Mouse (Mus musculus) right cerebral cortex, adult 18-20 months (tissue): ENCODE results near the gene Slc16a2.
A peak's percentile ranks its signal among the peaks of the same experiment; 100 is the strongest.

Experiments
- DNase-seq: peaks from one replicate; pipeline ENCODE4 v3.0.0; 2022; ENCODE audit warnings: mixed read lengths

Slc16a2 gene

DNA sequence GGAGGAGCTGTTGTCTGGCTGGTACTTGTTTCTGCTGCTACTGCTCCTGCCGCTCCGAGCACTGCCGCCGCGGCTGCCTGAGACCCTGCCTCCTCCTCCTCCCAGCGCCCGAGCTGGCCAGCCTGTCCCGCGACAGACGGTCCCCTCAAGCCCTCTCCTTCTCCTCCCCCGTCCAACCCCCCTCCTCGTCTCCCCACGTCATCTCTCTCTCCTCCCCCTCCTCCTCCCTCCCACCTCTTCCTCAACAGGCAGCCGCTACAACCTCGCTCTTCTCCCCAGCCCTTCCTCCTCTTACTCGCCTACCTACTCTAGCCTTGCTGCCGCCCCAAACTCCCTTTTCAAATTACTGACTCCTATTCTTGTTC, at the start of gene Slc16a2:
Gene Slc16a2 (minus strand): TSS at position 152 of the 365 bp plus-strand sequence.
- peak; percentile 48 for DNase-seq

DNA sequence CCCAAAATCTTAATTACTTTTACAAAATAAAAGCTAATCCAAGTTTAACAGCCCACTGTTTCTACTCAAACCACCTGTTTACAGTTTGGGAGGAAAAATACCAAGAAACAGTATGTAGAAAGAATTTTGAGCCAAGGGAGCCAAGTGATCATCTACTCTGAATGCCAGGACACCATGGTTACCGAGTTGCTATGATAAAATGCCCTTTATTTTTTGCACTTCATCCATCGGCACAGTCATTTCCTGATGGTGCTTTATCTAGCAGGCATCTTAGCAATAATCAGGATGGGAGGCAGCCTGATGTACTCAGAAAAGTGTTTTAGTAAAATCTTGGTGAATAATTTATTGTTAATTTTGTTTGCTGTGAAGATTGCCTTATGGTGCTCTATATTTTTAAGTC, 41.7 kb upstream of the Slc16a2 start:
- no peak for DNase-seq

DNA sequence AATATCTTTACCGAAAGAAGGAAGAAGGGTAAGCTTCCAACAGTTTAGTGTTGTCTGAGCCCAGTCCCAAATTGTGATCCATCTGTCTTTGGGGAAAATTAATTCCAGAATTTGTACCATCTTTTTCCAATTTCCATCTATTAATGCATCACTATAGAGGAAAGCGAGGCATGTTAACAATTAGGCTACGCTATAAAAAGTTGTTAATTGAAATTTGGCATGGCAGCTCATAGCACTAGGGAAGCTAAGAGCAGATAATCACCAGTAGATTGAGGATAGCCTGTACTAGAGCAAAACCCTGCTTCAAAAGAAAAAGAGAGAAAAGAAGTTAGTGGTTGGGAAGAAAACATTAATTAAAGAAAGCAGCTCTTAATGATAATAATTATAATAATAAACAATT, 41.1 kb upstream of the Slc16a2 start:
- DNase-seq = no peak

DNA sequence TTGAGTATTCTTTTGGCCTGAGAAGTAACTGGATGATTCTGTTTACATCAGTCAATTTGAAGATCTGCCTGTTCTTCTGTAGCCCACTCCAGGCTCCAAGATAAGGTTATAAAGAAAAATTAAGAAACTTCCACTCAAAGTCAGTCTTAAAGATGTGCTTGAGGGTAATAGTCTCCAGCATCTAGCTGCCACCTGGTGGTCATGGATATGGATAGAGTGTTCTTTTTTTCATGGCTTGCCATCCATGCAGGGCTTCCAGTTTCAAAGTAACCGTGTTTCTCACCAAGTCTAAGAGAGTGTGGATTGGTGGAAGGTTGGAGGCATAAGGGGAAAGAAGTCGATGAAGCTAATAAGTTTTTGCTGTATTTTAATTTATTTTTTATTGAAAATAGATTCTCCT, 23.5 kb upstream of the Slc16a2 start:
- peak; percentile 26 for DNase-seq

DNA sequence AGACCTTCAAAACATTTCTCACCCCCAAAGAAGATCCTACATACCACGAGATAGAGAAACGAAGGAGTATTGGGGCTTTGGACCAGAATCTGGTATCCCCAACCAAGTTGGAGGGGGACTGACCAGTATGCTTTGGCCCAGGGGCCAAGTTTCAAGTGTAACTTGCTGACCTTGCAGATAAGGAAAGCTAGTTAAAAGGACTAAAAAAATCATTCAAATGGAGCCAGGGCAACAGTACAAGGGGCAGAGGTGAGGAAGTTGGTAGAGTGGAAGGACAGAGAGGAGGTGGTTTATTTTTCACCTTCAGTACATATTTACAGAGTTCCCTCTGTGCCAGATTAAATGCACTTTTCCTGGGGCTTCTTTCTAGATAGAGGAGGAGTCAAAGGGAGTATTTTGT, 7.1 kb upstream of the Slc16a2 start:
- no peak for DNase-seq

DNA sequence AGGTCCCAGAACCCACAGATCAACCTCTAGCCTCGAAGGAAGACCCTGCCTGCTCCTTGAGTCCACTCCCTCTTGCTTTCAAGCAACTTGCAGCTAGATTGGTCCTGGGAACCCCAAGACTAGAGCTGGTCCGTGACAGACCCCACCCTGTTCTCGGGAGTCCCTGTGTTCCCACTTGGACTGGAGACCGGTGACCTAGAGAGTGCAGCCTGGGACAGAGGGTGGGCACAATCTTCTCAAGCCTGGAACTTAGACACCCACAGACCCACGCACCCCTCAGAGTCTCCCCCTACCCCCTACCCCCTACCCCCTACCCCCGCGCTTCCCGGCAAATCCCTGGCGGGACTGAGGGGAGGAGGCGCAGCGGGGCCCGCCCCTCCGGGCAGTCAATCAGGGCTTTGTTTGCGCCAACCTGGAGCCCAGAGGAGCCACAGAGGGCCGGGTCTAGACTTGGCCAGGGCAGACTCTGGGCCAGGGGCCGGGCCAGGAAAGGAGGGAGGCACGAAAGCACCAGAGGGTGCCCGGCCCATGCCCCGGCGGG, 558 bp upstream of the Slc16a2 start:
- no peak for DNase-seq

DNA sequence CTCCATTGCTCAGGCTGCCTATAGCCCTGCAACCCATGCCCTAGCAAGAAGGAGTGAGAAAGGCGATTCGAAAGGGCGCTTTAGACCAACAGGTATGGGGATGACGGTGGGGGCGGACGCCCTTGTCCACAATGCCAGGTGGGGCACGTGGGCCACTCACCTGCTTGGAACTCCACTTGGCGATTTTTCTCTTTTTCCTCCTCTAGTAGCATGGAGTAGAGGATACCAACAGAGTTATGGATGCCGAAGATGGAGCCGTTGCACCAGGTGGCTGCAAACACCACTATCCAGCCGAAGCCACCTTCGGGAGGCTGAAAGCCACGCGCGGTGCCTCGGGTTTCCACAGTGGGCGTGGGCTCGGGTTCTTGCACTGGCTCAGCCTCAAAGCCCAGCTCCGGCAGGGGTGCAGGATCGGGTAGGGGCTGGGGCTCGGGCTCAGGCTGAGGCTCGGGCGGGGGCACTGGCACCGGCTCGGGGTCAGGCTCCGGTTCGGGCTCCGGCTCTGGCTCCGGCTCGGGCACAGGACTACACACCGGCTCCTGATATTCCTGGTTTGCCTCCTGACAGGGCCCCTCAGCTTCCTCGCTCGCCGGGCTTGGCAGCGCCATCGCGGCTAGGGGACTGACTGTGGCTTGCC, 470 bp downstream of the Slc16a2 start:
- no peak for DNase-seq

DNA sequence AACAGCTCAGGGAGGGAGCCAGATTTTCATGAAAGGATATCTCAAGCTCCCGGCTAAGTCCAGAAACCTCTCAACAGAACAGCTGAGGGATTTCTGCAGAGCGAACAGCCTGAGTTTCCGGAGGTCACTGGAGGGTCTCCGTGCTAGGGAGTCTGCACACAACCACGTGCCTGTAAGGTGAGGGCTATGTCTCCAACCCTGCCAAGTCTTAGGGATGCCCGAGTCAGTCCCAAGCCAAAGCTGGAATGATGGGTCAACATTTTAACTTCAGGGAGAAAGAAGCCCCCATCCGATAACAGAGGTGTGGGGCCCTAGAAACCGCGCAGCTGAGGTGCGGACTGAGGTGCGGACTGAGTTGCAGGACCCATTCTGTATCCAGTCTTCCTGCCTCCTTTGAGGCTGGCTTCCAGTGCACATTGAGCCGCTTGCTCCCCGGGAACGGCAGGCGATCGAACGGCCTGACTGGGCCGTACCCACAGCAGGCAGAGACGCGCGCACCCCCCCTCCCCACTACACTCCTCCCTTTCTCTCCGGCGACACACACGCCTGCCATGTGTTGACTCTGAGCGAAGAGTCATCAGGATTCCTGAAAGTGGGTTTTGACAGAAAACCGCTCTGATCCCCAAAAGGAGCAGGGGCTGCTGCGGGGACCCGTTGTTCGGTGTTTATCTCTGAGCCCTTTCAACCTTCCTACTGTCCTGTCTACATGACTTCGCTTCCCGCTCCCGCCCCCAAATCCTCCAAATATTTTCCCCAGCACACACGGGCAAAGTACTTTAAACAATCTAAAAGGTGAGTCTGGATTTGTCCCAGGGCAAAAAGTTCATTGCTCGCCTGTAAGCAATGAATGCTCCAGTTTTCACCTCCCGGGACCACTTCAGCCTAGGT, 1.2 kb downstream of the Slc16a2 start:
- DNase-seq = no peak

DNA sequence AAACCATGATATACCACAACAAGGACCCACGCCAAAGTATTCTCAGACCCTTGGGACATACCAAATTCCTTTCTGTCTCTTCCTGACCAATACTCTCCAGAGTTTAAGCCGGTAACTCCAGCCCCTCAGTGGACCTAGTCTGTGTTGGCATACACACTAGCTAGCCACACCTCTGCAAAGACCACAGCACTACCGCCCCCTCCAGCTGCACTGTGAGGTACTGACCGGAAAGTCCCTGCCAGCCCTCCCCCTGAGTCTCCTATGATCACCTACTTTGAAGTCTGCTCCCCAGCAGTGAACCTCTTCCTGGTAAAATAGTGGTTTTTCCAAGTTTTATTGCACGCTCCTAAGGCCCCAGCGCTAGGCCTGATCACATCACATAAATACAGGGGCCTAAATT, 2.5 kb downstream of the Slc16a2 start:
- no peak for DNase-seq

DNA sequence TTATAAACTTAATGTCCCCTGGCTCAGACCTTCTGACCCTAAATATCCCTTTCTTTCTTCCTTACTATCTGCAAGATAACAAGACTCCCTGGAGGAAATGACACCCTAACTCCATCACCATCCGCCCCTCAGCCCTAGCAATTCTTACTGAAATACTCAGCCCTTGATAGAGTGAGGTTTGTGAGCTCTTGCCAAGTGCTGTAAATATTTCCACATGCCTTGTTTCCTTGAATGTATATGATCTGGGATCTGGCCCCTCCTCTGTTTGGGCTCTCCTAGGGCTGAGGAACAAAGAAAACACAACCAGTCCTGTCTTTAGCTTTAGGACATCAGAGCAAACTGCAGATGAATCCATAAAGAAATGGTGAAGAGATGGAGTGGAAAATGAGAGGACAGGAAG, 9.1 kb downstream of the Slc16a2 start:
- DNase-seq = no peak

DNA sequence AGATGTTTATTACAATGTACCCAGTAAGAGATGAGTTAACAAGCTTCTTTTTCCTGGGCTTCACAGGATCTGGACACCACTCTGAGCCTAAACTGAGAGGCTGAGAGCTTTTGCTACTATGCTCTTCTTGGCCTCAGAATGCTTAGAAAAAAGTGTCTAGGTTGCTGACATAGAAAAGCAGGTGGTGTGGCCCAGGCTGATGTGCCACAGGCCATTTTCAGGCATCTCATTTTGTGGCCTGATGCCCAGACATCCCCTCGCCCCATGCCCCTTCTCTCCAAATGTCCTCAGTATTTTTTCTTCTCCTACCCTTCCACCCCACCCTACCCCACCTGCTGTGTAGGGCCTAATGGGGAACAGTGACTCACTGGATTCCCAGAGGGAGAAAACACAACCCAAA, 11.3 kb downstream of the Slc16a2 start:
- DNase-seq = no peak

DNA sequence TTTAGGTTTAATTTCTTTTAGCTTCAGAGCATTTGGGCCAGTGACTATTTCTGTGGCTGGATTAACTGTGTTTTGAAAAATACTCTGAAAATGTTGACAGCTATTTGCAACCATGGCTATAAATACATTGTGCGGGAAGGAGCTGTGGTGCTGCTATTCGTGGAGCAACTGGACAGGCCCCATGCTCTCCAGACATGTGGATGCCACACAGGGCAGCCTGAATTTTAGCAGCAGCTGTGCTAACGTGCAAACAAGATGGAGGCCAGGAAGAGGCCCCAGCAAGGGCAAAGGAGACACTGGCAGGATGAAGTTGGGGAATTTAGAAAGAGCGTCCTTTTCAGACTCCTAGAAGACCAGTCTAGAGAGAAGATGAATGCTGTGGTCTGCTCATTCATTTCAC, 15.4 kb downstream of the Slc16a2 start:
- no peak for DNase-seq

DNA sequence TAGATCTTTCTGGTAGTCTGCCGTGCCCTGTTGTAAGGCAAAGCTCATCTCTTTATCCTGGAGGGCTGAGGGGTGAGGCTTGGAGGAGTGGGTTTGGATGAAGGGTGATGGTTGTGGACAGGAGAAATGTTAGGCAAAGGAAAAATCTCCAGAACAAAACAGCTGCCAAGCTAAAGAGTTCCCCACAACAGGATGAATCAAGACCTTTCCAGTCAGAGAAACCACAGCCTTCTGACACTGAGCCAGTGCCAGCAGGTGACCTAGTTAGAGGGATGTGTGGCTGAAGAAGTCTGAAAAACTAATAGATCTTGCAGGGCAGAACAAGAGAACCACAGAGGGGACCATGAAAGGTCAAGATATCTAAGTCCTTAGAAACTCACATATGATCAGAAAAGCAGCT, 24.8 kb downstream of the Slc16a2 start:
- DNase-seq = no peak

DNA sequence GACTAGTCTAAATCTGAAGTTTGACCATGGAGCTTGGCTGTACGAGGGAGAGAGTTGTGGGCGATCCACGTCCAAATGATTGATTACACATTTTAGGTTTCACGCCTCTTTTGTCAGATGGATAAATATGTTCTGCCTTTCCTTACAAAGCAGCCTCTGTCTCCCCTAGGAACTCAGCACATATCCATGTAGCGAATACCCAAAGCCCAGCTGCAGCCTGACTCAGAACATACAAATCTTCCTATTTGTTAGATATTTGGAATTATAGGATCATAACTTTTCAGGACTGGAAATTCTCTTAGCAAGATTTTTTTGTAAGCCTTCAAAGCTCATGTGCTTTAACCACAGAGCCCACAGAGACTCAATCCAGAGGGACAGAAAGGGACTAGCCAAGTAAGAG, 26.3 kb downstream of the Slc16a2 start:
- DNase-seq = no peak

DNA sequence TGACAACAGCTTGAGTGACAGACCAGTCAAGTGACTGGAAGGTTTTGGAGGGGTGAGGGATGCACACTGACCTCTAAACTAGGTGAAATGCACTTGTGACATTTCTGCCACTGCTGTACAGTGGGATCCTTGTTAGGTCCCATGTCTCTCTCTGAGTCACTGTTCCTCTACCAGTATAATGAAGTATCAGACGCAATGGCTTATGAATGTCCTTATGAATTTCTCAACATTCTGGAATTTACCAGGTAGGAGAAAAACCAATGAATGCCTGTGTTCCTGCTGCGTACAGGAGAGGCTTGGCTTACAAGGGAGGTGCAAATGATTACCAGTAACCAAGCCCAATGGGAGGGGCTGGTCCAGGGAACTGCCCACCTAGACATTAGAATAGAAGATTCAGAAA, 30.5 kb downstream of the Slc16a2 start:
- DNase-seq = no peak

DNA sequence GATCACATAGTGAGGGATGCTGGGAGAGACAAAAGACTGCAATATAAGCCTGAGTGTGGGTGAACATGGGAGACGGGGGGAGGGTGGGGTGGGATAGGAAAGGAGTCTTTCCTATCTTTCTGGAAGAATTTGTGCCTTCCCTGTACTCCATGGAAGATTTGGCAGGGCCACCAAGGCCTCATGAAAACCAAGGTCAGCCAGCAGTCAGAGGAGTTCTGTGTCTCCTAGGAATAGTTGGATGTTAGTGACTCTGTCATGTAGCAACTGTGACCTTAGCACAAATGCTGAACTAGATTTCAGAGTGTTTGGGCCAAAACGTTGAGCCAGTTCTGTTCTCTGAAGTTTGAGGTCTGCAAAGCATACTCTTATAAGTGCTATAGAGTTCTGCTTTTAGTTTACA, 36.1 kb downstream of the Slc16a2 start:
- DNase-seq = no peak

DNA sequence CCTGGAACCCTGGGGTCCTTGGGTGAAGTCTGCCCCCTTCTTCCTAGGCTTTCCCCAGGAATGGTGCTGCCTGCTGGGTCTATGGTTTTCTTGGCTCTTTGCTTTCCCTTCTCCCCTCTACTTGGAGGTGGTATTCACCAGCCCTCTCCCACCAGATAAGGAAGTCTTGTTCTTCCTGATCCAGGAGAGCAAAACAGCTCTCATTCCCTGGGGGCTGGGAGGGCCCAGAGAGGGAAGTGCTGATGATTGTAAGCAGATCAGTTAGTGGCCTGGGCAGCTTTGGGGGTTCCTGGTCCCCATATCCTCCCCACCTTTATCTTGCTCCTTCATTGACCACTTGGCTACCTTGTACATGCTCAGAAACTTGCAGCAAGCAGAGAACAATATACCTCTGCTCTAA, 45.4 kb downstream of the Slc16a2 start:
- DNase-seq = no peak

DNA sequence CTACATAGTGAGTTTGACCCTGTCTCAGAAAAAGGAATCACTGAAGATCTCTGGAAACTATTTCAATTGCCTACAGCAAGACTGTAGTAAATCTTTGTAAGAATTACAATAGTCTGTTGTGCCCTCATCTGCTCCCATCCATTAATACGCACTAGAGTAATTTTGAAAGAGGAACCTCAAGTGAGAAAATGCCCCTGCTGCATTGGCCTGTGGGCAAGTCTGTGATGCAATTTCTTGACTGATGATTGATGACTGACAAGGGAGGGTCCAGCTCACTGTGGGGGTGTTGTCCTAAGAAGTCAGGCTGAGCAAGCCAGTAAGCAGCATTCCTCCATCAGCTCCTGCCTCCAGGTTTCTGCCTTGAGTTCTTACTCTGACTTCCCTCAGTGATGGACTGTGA, 75.6 kb downstream of the Slc16a2 start:
- DNase-seq = no peak

DNA sequence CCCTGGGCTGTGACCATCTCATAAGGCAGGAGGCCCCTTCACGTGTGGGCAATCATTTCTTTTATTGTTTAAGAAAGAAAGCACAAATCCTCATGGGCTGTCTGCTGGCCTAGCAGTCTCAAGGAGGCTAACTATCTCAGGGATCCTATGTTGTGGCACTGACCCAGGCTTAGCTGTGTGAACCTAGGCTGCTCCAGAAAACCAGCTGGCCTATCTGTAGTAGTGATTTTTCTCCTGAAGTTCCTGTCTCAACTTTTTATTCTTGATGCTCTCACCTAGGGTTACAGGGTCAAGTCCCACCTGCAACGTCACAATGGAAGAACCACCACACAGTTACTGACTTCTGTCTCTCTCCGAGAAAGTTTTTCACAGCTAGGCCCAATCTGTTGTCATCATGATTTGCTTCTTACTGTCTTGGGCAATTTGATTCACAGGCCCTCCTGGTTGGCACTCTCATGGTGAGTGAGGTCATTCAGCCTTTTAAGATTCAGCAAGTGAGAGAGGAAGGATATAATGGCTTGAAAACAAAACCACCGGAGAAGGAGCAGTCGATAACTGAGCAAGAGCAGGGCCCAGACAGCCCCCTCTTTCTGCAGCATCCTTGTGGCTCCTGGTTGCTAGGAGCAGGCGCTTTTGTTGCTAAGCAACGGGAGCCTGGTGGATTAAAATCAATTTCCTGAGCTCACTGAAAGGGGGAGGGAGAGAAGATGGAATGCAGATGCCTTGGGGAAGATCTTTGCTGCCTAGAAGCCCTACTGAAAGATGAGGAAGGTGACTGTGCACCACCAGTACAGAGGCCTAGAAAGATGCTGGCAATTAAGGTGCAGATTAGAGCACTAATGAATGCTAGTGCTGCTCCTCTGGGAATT, 77.4 kb downstream of the Slc16a2 start:
- DNase-seq = peak; percentile 74

DNA sequence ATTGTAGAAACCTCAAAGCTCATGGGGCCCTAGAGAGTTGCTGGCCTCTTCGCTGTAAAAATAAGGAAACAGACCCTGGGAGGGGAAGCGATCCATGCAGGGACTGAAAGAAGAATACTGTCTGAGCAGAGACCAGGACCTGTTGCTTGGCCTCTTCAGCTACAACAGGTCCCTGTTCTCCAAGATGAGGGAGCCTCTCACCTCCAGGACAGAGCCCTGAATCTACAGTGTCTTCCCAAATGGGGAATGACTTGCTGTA, 79.8 kb downstream of the Slc16a2 start:
- DNase-seq = no peak

DNA sequence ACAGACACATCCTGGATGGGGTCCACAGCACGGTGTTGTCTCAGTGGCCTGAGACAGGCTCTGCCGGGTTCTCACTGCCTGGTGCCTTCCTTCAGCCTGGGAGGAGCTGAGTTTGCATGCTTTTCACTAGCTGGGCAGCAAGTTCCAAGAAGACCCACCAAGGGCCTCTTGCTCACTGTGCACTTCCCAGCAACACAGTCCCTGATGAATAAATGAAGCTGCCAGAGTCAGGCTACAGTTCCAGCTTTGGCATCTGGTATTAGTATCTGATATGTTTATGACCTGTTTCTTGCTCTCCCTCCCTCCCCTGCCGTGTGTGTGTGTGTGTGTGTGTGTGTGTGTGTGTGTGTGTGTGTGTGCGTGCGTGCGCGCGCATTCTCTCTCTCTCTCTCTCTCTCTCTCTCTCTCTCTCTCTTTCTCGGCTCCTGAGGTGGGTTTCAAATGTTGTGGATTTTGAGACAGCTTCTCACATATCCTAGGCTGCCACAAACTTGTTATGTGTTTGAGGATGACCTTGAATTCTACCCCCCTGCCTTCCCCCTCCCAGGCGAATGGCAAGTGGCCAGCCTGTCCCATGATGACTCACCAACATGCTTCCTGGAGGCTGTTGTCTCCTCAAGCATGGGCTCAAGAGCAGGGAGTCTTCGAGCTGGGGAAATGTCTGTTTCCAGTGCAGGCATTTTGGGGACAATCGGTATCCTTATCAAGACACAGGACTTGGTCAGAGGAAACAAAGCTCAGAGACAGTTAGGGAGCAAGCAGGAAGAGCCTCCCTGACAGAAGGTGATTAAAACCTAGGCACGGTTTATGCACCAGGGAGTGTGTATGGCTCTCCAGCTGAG, 80.3 kb downstream of the Slc16a2 start:
- DNase-seq = no peak

DNA sequence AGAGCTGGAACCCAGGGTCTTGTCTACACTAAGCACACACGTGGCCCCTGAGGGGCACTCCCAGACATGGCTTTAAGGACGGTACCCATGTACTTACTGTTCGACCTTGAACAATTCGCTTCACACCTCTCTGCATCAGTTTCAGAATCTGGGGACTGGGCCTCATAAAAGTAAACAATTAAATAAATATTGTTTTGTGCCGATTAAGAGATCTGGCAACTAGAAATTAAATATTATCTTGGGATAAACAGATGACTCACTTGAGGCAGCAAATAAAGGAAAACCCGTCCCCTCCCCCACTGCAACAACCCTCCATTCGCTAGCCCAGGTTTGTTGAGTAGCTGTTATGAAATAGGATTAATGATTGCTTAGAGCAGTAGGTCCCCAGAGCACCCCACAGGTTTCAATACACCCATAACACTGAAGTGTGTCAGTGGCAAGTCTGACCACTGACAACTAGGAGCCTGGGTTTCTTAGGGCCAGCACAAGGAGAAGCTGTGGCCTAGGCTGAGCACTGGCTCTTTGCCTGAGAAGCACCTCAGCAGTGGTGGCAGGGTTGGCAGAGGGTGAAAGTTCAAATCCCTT, 87.7 kb downstream of the Slc16a2 start:
- DNase-seq = no peak
